Mouse (Mus musculus) CD4-positive helper T cell, adult 2 months (primary cell): ENCODE measurements at regions not wholly inside any gene's neighbourhood (a gene's known extent, or its start where the extent isn't known, plus 50 kb on each side); places are given as distances from the start of the nearest gene placed in this dataset.

Experiments
- DNase-seq: peaks from one replicate; pipeline ENCODE4 v3.0.0-alpha.2; 2012; ENCODE audit warnings: low read depth, missing footprints, low spot score

- no peak for DNase-seq
Observed at GRCm38 (mm10) chr16:90335499-90335898, 50.3 kb upstream of the Hunk start.

- DNase-seq = peak; percentile 52
Observed at GRCm38 (mm10) chr16:90333876-90334825, 49.8 kb upstream of the Scaf4 start.
